In genomic region chr5:30887858-30888336, GRCm38 (mm10) we compare ENCODE assay signal across 8 mouse cellular contexts. TPM values are rescaled to one million over a fixed set of nuclear protein-coding genes. Genes with fewer than 3 reads are reported as not detected.
A peak's percentile ranks its signal among the peaks of the same experiment; 100 is the strongest.
DNase-seq lines count a peak whose midpoint lies in the region; ATAC-seq and TF ChIP-seq lines count a peak whose summit lies in the region.

No protein-coding gene starts in this region.

- dilution Hi-C loops in CH12.LX (cut with MboI; ENCODE audit: extremely low pct_ligation_motif_present, extremely low pct_unique_long_range_greater_than_20kb, low sequenced_read_pairs), result no loop called here

- no peaks in the 10 kb centered on the region for H3K79me2 ChIP-seq in CH12.LX (replicated peaks; ENCODE audit: control insufficient read depth, extremely low read depth, insufficient read depth, poor library complexity, severe bottlenecking)

- no peak for TF ChIP-seq CTCF in CH12.LX (conservative IDR thresholded peaks at IDR 0.05 in 1 of 2, IDR thresholded peaks at IDR 0.05 in 1 of 2; ENCODE audit: low read depth in 2 of 2, low read length in 2 of 2)
- TF ChIP-seq CTCF in testis, adult 2 months (IDR thresholded peaks at IDR 0.05; ENCODE audit: control insufficient read depth, insufficient read depth, insufficient replicate concordance, low read depth, low read length), result no peak

- no peaks in the 10 kb centered on the region for H3K27me3 ChIP-seq in CH12.LX (replicated peaks)
- no peaks in the 10 kb centered on the region for H3K27me3 ChIP-seq in forebrain, embryonic 11.5 days (ENCODE audit: control insufficient read depth, insufficient read depth, low read length)
- no peaks in the 10 kb centered on the region for H3K27me3 ChIP-seq in heart, embryonic 16.5 days (ENCODE audit: control insufficient read depth, insufficient read depth, low read length)
- no peaks in the 10 kb centered on the region for H3K27me3 ChIP-seq in liver, embryonic 15.5 days
- H3K27me3 ChIP-seq in neural tube, embryonic 12.5 days (replicated peaks), result no peaks in the 10 kb centered on the region
- H3K27me3 ChIP-seq in testis, adult 2 months (ENCODE audit: control insufficient read depth, insufficient read depth, low read length), result no peaks in the 10 kb centered on the region

- TF ChIP-seq RAD21 in CH12.LX (IDR thresholded peaks at IDR 0.05; ENCODE audit: low read depth, low read length), result no peak

- TF ChIP-seq EP300 in CH12.LX (IDR thresholded peaks at IDR 0.05; ENCODE audit: low read length), result no peak

- H3K36me3 ChIP-seq in CH12.LX (replicated peaks in 1 of 2; ENCODE audit: control insufficient read depth in 1 of 2, insufficient read depth in 1 of 2, low read length in 1 of 2), result peaks cover 10 to 28% of the 10 kb centered on the region in 2 experiments
- H3K36me3 ChIP-seq in forebrain, embryonic 11.5 days (ENCODE audit: control insufficient read depth, insufficient read depth, low read length), result peaks cover 8% of the 10 kb centered on the region; the same call in 1 of the 2 replicates
- peaks cover 19% of the 10 kb centered on the region for H3K36me3 ChIP-seq in heart, embryonic 16.5 days (ENCODE audit: control insufficient read depth, insufficient read depth)
- H3K36me3 ChIP-seq in liver, embryonic 15.5 days (replicated peaks), result peaks cover 15% of the 10 kb centered on the region
- peaks cover 24% of the 10 kb centered on the region for H3K36me3 ChIP-seq in neural tube, embryonic 12.5 days
- peaks cover 6% of the 10 kb centered on the region for H3K36me3 ChIP-seq in testis, adult 2 months (ENCODE audit: control insufficient read depth, insufficient read depth, low read length)

- ATAC-seq in forebrain, embryonic 11.5 days (replicated peaks; ENCODE audit: low FRiP score), result peak; percentile 85
- ATAC-seq in heart, embryonic 16.5 days (replicated peaks; ENCODE audit: extremely low read depth, insufficient read depth, low FRiP score), result peak; percentile 88
- peak; percentile 84 for ATAC-seq in liver, embryonic 15.5 days (ENCODE audit: insufficient read depth)
- peak; percentile 86 for ATAC-seq in neural tube, embryonic 12.5 days (ENCODE audit: low FRiP score, low read depth)

- H3K9ac ChIP-seq in CH12.LX (ENCODE audit: insufficient read depth, low read depth), result peak overlapping the region; percentile 72
- H3K9ac ChIP-seq in forebrain, embryonic 11.5 days (ENCODE audit: low read length), result peak overlapping the region; percentile 69
- peak overlapping the region; percentile 88 for H3K9ac ChIP-seq in heart, embryonic 16.5 days (ENCODE audit: low read length)
- H3K9ac ChIP-seq in liver, embryonic 15.5 days, result peak overlapping the region; percentile 77
- peak overlapping the region; percentile 58 for H3K9ac ChIP-seq in neural tube, embryonic 12.5 days

- in situ Hi-C loops in CH12.LX (cut with MboI; ENCODE audit: low pct_ligation_motif_present, low pct_unique_long_range_greater_than_20kb, low sequenced_read_pairs), result no loop called here

- no peaks in the 10 kb centered on the region for H3K9me3 ChIP-seq in CH12.LX (replicated peaks; ENCODE audit: low read length)
- no peaks in the 10 kb centered on the region for H3K9me3 ChIP-seq in forebrain, embryonic 11.5 days (ENCODE audit: control insufficient read depth, low read length)
- H3K9me3 ChIP-seq in heart, embryonic 16.5 days (replicated peaks; ENCODE audit: control insufficient read depth, low read length), result no peaks in the 10 kb centered on the region
- no peaks in the 10 kb centered on the region for H3K9me3 ChIP-seq in liver, embryonic 15.5 days (replicated peaks)
- no peaks in the 10 kb centered on the region for H3K9me3 ChIP-seq in neural tube, embryonic 12.5 days

- DNase-seq in CH12.LX (ENCODE audit: extremely low read depth), result peak; percentile 98
- DNase-seq in c-Kit-positive CD71-positive TER-119-negative erythroid progenitor cells, embryonic 14.5 days (ENCODE audit: low read depth), result peak; percentile 90
- peak; percentile 97 for DNase-seq in forebrain, embryonic 11.5 days (ENCODE audit: low spot score)
- peak; percentile 94 to 95 for DNase-seq in kidney, postnatal 36 days

- WGBS in forebrain, embryonic 11.5 days, result 0% methylated on average over 28 of the region's 28 CpGs
- WGBS in heart, embryonic 16.5 days, result 0% methylated on average over 28 of the region's 28 CpGs
- under 1% methylated on average over 28 of the region's 28 CpGs for WGBS in liver, embryonic 15.5 days (ENCODE audit: insufficient replicate concordance)
- WGBS in neural tube, embryonic 12.5 days, result under 1% methylated on average over 28 of the region's 28 CpGs

- H3K4me1 ChIP-seq in CH12.LX (ENCODE audit: control insufficient read depth in 1 of 2, insufficient read depth in 2 of 2), result peaks cover 3 to 18% of the 10 kb centered on the region in 2 experiments
- peaks cover 3% of the 10 kb centered on the region; the same call in 1 of the 2 replicates for H3K4me1 ChIP-seq in forebrain, embryonic 11.5 days (replicated peaks; ENCODE audit: control insufficient read depth, insufficient read depth, low read length)
- H3K4me1 ChIP-seq in heart, embryonic 16.5 days (ENCODE audit: control insufficient read depth, insufficient read depth, low read length), result peaks cover 16% of the 10 kb centered on the region
- H3K4me1 ChIP-seq in liver, embryonic 15.5 days (replicated peaks), result peaks cover 50% of the 10 kb centered on the region
- peaks cover 15% of the 10 kb centered on the region for H3K4me1 ChIP-seq in neural tube, embryonic 12.5 days
- peaks cover 6% of the 10 kb centered on the region for H3K4me1 ChIP-seq in testis, adult 2 months (ENCODE audit: control insufficient read depth, insufficient read depth, low read length)

- peak overlapping the region; percentile 30; the same call in 1 of the 2 replicates for H3K4me2 ChIP-seq in CH12.LX (ENCODE audit: insufficient read depth, low read depth, poor library complexity, severe bottlenecking)
- peak overlapping the region; percentile 85 for H3K4me2 ChIP-seq in forebrain, embryonic 11.5 days (ENCODE audit: low read depth, low read length, severe bottlenecking)
- peak overlapping the region; percentile 84 for H3K4me2 ChIP-seq in heart, embryonic 16.5 days (ENCODE audit: low read depth, low read length)
- peak overlapping the region; percentile 83 for H3K4me2 ChIP-seq in liver, embryonic 15.5 days
- peak overlapping the region; percentile 72 for H3K4me2 ChIP-seq in neural tube, embryonic 12.5 days (replicated peaks)

- H3K4me3 ChIP-seq in CH12.LX (replicated peaks in 1 of 3; ENCODE audit: low read depth in 2 of 3, low read length in 2 of 3, poor library complexity in 1 of 3), result peak overlapping the region; percentile 75 to 87 (median 79)
- peak overlapping the region; percentile 82 for H3K4me3 ChIP-seq in forebrain, embryonic 11.5 days (ENCODE audit: low read depth, low read length)
- peak overlapping the region; percentile 86 for H3K4me3 ChIP-seq in heart, embryonic 16.5 days (ENCODE audit: low read length)
- H3K4me3 ChIP-seq in liver, embryonic 15.5 days (replicated peaks), result peak overlapping the region; percentile 84
- H3K4me3 ChIP-seq in neural tube, embryonic 12.5 days, result peak overlapping the region; percentile 82
- peak overlapping the region; percentile 100 for H3K4me3 ChIP-seq in testis, adult 2 months (ENCODE audit: control insufficient read depth, low read depth, low read length)

- peak overlapping the region; percentile 74 for H3K27ac ChIP-seq in CH12.LX (ENCODE audit: insufficient read depth, low read depth)
- peak overlapping the region; percentile 94 for H3K27ac ChIP-seq in forebrain, embryonic 11.5 days (ENCODE audit: low read depth, low read length)
- H3K27ac ChIP-seq in heart, embryonic 16.5 days (ENCODE audit: low read length), result peak overlapping the region; percentile 91
- H3K27ac ChIP-seq in liver, embryonic 15.5 days (replicated peaks), result peak overlapping the region; percentile 93
- peak overlapping the region; percentile 83 for H3K27ac ChIP-seq in neural tube, embryonic 12.5 days
- H3K27ac ChIP-seq in testis, adult 2 months (ENCODE audit: control insufficient read depth, insufficient read depth, low read depth, low read length), result peak overlapping the region; percentile 98

- no peak for TF ChIP-seq POLR2A in CH12.LX (IDR thresholded peaks at IDR 0.05; ENCODE audit: low read depth, low read length)
- no peak; the same call in 1 of the 2 replicates for TF ChIP-seq POLR2A in testis, adult 2 months (IDR thresholded peaks at IDR 0.05; ENCODE audit: control insufficient read depth, low read depth, low read length)

RNA-seq across cellular contexts. Expression of gene Agbl5, which starts 0.6 kb away (rescaled TPM):
- total RNA-seq in CH12.LX (2012; rRNA removed) (8.0 and 9.3 TPM in 2 replicates), CH12.LX (2014; rRNA removed) (3.5 and 4.1 TPM in 2 replicates)
- 8.4 and 11.6 TPM in 2 replicates for polyA plus RNA-seq in CH12.LX (2012; ENCODE audit: insufficient read length, low read depth)
- 34.5 and 37.3 TPM in 2 replicates for polyA plus RNA-seq in forebrain, embryonic 11.5 days (2014; fragmentation: Nextera tagmentation; extraction: Ambion mirVana)
- 10.8 and 11.8 TPM in 2 replicates for polyA plus RNA-seq in heart, embryonic 16.5 days (2015; fragmentation: Nextera tagmentation; extraction: Ambion mirVana)
- 4.8 and 5.7 TPM in 2 replicates for polyA plus RNA-seq in liver, embryonic 15.5 days (2015; fragmentation: Nextera tagmentation; extraction: Ambion mirVana)
- polyA plus RNA-seq in neural tube, embryonic 12.5 days (2016; fragmentation: Nextera tagmentation; extraction: Ambion mirVana), result 27.5 and 29.0 TPM in 2 replicates
- polyA plus RNA-seq in testis, adult 2 months (2012; rRNA removed), result 489 and 539 TPM in 2 replicates

RNA-seq across cellular contexts. Expression of gene Ost4, which starts 19.7 kb away (rescaled TPM):
- total RNA-seq in CH12.LX (2012; rRNA removed) (181 and 244 TPM in 2 replicates), CH12.LX (2014; rRNA removed) (221 and 263 TPM in 2 replicates)
- polyA plus RNA-seq in CH12.LX (2012; ENCODE audit: insufficient read length, low read depth), result 312 and 330 TPM in 2 replicates
- 339 and 356 TPM in 2 replicates for polyA plus RNA-seq in forebrain, embryonic 11.5 days (2014; fragmentation: Nextera tagmentation; extraction: Ambion mirVana)
- polyA plus RNA-seq in heart, embryonic 16.5 days (2015; fragmentation: Nextera tagmentation; extraction: Ambion mirVana), result 349 and 355 TPM in 2 replicates
- 312 and 329 TPM in 2 replicates for polyA plus RNA-seq in liver, embryonic 15.5 days (2015; fragmentation: Nextera tagmentation; extraction: Ambion mirVana)
- polyA plus RNA-seq in neural tube, embryonic 12.5 days (2016; fragmentation: Nextera tagmentation; extraction: Ambion mirVana), result 294 and 304 TPM in 2 replicates
- polyA plus RNA-seq in testis, adult 2 months (2012; rRNA removed), result 184 and 197 TPM in 2 replicates

RNA-seq across cellular contexts. Expression of gene Tmem214, which starts 20.1 kb away (rescaled TPM):
- total RNA-seq in CH12.LX (2012; rRNA removed), result 31.9 and 36.7 TPM in 2 replicates
- total RNA-seq in CH12.LX (2014; rRNA removed), result 25.2 and 28.3 TPM in 2 replicates
- polyA plus RNA-seq in CH12.LX (2012; ENCODE audit: insufficient read length, low read depth), result 28.0 and 35.3 TPM in 2 replicates
- polyA plus RNA-seq in forebrain, embryonic 11.5 days (2014; fragmentation: Nextera tagmentation; extraction: Ambion mirVana), result 49.8 and 52.2 TPM in 2 replicates
- 58.8 and 61.7 TPM in 2 replicates for polyA plus RNA-seq in heart, embryonic 16.5 days (2015; fragmentation: Nextera tagmentation; extraction: Ambion mirVana)
- polyA plus RNA-seq in liver, embryonic 15.5 days (2015; fragmentation: Nextera tagmentation; extraction: Ambion mirVana), result 42.8 and 44.0 TPM in 2 replicates
- 60.2 and 61.4 TPM in 2 replicates for polyA plus RNA-seq in neural tube, embryonic 12.5 days (2016; fragmentation: Nextera tagmentation; extraction: Ambion mirVana)
- 126 and 131 TPM in 2 replicates for polyA plus RNA-seq in testis, adult 2 months (2012; rRNA removed)

RNA-seq across cellular contexts. Expression of gene Emilin1, which starts 25.3 kb away (rescaled TPM):
- total RNA-seq in CH12.LX (2012; rRNA removed), result 0.34 TPM in 2 replicates
- total RNA-seq in CH12.LX (2014; rRNA removed), result 0.05 and 0.11 TPM in 2 replicates
- polyA plus RNA-seq in CH12.LX (2012; ENCODE audit: insufficient read length, low read depth), result 0.33 and 0.63 TPM in 2 replicates
- polyA plus RNA-seq in forebrain, embryonic 11.5 days (2014; fragmentation: Nextera tagmentation; extraction: Ambion mirVana), result 44.6 and 44.7 TPM in 2 replicates
- 145 and 157 TPM in 2 replicates for polyA plus RNA-seq in heart, embryonic 16.5 days (2015; fragmentation: Nextera tagmentation; extraction: Ambion mirVana)
- 37.6 and 46.8 TPM in 2 replicates for polyA plus RNA-seq in liver, embryonic 15.5 days (2015; fragmentation: Nextera tagmentation; extraction: Ambion mirVana)
- polyA plus RNA-seq in neural tube, embryonic 12.5 days (2016; fragmentation: Nextera tagmentation; extraction: Ambion mirVana), result 63.7 and 75.3 TPM in 2 replicates
- 5.7 and 6.5 TPM in 2 replicates for polyA plus RNA-seq in testis, adult 2 months (2012; rRNA removed)

RNA-seq across cellular contexts. Expression of gene Khk, which starts 33.3 kb away (rescaled TPM):
- 3.7 and 5.7 TPM in 2 replicates for total RNA-seq in CH12.LX (2012; rRNA removed)
- total RNA-seq in CH12.LX (2014; rRNA removed), result 1.9 and 2.5 TPM in 2 replicates
- polyA plus RNA-seq in CH12.LX (2012; ENCODE audit: insufficient read length, low read depth), result 2.9 and 3.7 TPM in 2 replicates
- polyA plus RNA-seq in forebrain, embryonic 11.5 days (2014; fragmentation: Nextera tagmentation; extraction: Ambion mirVana), result 6.9 and 7.1 TPM in 2 replicates
- polyA plus RNA-seq in heart, embryonic 16.5 days (2015; fragmentation: Nextera tagmentation; extraction: Ambion mirVana), result 12.9 and 15.0 TPM in 2 replicates
- 33.1 and 35.9 TPM in 2 replicates for polyA plus RNA-seq in liver, embryonic 15.5 days (2015; fragmentation: Nextera tagmentation; extraction: Ambion mirVana)
- 6.7 and 8.6 TPM in 2 replicates for polyA plus RNA-seq in neural tube, embryonic 12.5 days (2016; fragmentation: Nextera tagmentation; extraction: Ambion mirVana)
- polyA plus RNA-seq in testis, adult 2 months (2012; rRNA removed), result 6.0 and 10.3 TPM in 2 replicates

Comparison
In these comparisons a context has a peak if more than half of its experiments do, and no peak if none do; other contexts are left out.
1. Peak in every context shown above with its lines: DNase-seq, ATAC-seq, H3K4me3 ChIP-seq and H3K27ac ChIP-seq.
2. H3K4me2 ChIP-seq: peak in every context shown above with its lines; median percentile 85 in forebrain, embryonic 11.5 days; 84 in heart, embryonic 16.5 days; 83 in liver, embryonic 15.5 days; 72 in neural tube, embryonic 12.5 days; 30 in CH12.LX.
3. RNA of gene Agbl5, which starts 0.6 kb away (polyA plus RNA-seq): 489 to 539 TPM in testis, adult 2 months; 34.5 to 37.3 TPM in forebrain, embryonic 11.5 days, 27.5 to 29.0 TPM in neural tube, embryonic 12.5 days, 8.4 to 11.6 TPM in CH12.LX, 10.8 to 11.8 TPM in heart, embryonic 16.5 days and 4.8 to 5.7 TPM in liver, embryonic 15.5 days; every median in the first group is over 10 times any median in the second.